Mouse (Mus musculus) ES-Bruce4 (cell line): Measurements from ENCODE around the gene Itgb4.

Source experiments
- CTCF ChIP-seq: IDR thresholded peaks from one replicate; pipeline ENCODE4 v1.8.1; 2011; ENCODE audit warnings: low read depth, low read length
- POLR2A ChIP-seq: IDR thresholded peaks from one replicate; pipeline ENCODE4 v1.8.1; 2011; ENCODE audit warnings: low read length; ENCODE audit not compliant: insufficient read depth

- TF ChIP-seq CTCF, result no peak
- TF ChIP-seq POLR2A, result no peak
Observed at GRCm38 (mm10) chr11:115956453-115956852, 18.1 kb upstream of the Itgb4 start.
